Mouse (Mus musculus) neural tube, embryonic 12.5 days (tissue): Measurements from ENCODE around the gene Cttn. TPM values are rescaled to one million over a fixed set of nuclear protein-coding genes. Genes with fewer than 3 reads are reported as not detected.

Experiments used
- ATAC-seq: fragments of 200-750 bp; cut with Nextera tagmentation; 2 replicates; pipeline ENCODE4 v1.8.0; 2017; ENCODE audit warnings: low read depth, mild to moderate bottlenecking, moderate TSS enrichment, moderate library complexity; ENCODE audit not compliant: low FRiP score
- H3K27ac ChIP-seq: fragments of 300-500 bp; sonication (generic); 2 replicates; pipeline ENCODE4 v1.5.1; 2016
- H3K27me3 ChIP-seq: fragments of 300-500 bp; sonication (generic); replicated peaks from 2 replicates; pipeline ENCODE4 v1.6.1; 2016; ENCODE audit warnings: mild to moderate bottlenecking
- H3K36me3 ChIP-seq: fragments of 300-500 bp; sonication (generic); 2 replicates; pipeline ENCODE4 v1.6.1; 2016; ENCODE audit warnings: mild to moderate bottlenecking
- H3K4me1 ChIP-seq: fragments of 300-500 bp; sonication (generic); 2 replicates; pipeline ENCODE4 v1.6.1; 2016
- H3K4me2 ChIP-seq: fragments of 300-500 bp; sonication (generic); replicated peaks from 2 replicates; pipeline ENCODE4 v1.6.1; 2016; ENCODE audit warnings: mild to moderate bottlenecking
- H3K4me3 ChIP-seq: fragments of 300-500 bp; sonication (generic); 2 replicates; pipeline ENCODE4 v1.5.1; 2016
- H3K9ac ChIP-seq: fragments of 300-500 bp; sonication (generic); 2 replicates; pipeline ENCODE4 v1.6.1; 2016; ENCODE audit warnings: mild to moderate bottlenecking
- H3K9me3 ChIP-seq: fragments of 300-500 bp; sonication (generic); 2 replicates; pipeline ENCODE4 v1.6.1; 2016; ENCODE audit warnings: mild to moderate bottlenecking
- WGBS: fragments of 180-500 bp; shearing (Covaris S2); methylation state at CpG from one replicate; pipeline ENCODE4 v1.1.7; 2016; 5-methylcytosine and 5-hydroxymethylcytosine counted together
- polyA plus RNA-seq: library from polyadenylated mRNA; unstranded; fragments of >200 nt; fragmentation: Nextera tagmentation; extraction: Ambion mirVana; gene quantifications from 2 replicates; pipeline ENCODE4 v1.2.1, GENCODE M21; 2016

Cttn gene
- polyA plus RNA-seq, 1 experiment from 2014 or later = 191 TPM

DNA sequence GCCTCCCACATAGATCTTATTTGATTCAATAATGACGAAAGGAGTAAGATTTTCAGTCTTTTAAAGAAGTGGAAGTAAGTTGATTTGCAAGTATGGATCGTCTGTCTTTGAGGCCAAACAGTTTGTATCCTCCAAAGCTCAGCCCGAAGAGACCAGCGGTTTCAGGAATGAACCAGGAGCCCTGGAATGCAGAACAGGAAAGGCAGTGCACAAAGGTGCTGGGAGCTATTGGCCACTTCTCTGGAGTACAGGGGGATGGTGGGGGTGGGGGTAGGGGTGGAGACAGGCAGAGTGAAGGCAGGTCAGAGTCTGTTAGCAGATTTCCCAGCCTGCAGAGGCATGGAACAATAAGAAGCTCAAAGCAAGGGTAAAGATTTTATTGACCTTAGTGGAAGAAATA, 2.7 kb upstream of the Cttn start:
- peaks cover 11% of the 10 kb centered on the region for H3K4me1 ChIP-seq
- ATAC-seq = no peak
- H3K4me2 ChIP-seq = no peak overlapping the region
- peaks cover 17% of the 10 kb centered on the region for H3K36me3 ChIP-seq
- H3K9me3 ChIP-seq = no peaks in the 10 kb centered on the region
- H3K9ac ChIP-seq = no peak overlapping the region
- H3K27ac ChIP-seq = no peak overlapping the region
- 78% methylated on average over 4 of the region's 4 CpGs for WGBS
- H3K4me3 ChIP-seq = no peak overlapping the region
- no peaks in the 10 kb centered on the region for H3K27me3 ChIP-seq

DNA sequence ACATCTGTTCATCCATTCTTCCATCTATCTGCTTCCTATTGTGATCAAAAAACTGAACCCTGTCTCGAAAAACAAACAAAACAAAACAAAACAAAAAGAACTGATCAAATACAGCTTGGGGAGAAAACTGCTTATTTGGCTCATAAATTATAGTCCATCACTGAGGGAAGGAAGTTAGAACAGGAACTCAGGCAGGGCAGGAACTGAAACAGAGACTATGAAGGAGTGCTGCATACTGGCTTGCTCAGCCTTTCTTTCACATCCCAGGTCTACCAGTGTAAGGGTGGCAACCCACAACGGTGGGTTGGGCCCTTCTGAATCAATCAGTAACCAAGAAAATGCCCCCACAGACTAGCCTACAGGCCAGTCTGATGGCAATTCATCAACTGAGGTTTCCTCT, 294 bp upstream of the Cttn start:
- Histone ChIP-seq H3K4me1 (peaks cover 11% of the 10 kb centered on the region), H3K4me2 (peak overlapping the region; percentile 92), H3K9me3 (no peaks in the 10 kb centered on the region), H3K9ac (peak overlapping the region; percentile 95), H3K27me3 (no peaks in the 10 kb centered on the region), H3K27ac (0 out of 2 replicates have a peak overlapping the region, but pooled peaks have one; percentile 3), H3K36me3 (peaks cover 3% of the 10 kb centered on the region; the same call in 1 of the 2 replicates), H3K4me3 (peak overlapping the region; percentile 94)
- 90% methylated on average over 2 of the region's 2 CpGs for WGBS
- ATAC-seq = no peak

DNA sequence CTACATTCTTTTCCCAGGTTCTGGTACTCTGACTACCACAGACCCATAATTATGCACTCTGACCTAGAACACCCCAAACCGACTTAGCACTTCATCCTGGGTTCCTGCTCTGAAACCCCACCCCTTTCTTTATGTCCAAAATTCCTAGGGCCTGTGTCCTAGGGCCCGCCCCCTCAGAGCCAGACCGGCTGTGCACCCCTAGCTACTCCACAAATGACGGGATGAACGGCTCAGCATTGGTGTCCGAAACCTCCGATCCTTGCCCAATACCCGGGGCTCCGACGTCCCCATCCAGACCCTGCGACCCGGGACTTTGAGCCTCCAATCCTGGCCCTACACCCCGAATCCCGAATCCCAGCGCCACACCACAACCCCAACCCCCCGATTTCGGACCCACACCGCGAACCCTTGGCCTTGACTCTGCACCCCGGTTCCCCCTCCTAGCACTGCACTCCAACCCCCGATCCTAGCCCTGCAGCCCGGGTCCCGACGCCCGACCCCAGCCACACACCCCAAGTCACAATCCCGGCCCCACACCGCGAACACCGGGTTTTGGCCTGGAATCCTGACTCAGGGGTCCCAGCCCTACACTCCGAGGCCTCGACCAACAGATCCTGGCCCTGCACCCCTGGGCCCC, 783 bp downstream of the Cttn start:
- Histone ChIP-seq H3K9ac (peak overlapping the region; percentile 95), H3K4me2 (peak overlapping the region; percentile 92), H3K4me1 (peaks cover 11% of the 10 kb centered on the region), H3K9me3 (no peaks in the 10 kb centered on the region), H3K36me3 (peaks cover 10% of the 10 kb centered on the region), H3K4me3 (peak overlapping the region; percentile 94), H3K27ac (peak overlapping the region; percentile 53; the same call in 1 of the 2 replicates), H3K27me3 (no peaks in the 10 kb centered on the region)
- ATAC-seq = peak; percentile 48
- 2% methylated on average over 31 of the region's 31 CpGs for WGBS

DNA sequence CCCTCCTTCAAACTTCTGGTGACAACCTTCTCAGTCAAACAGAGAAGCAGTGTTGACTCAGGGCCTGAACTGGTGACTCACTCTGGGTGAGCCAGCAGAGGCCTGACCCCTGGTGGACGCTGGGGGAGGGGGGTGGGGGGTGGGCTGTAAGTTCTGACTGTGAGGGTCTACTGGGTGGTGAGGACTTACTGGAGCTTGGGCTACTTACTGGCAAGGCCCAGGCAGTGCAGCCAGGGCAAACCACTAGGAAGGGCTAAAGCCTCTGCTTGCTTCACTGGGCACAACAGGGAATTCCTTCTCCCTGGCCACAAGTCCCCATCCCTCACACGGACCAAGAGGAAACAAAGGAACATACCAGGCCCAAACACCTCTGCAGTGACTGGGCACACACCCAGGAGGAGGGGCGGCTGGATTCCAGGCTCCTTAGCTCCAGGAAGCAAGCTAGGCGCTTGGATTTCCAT, 1.6 kb downstream of the Cttn start:
- Histone ChIP-seq H3K9ac (peak overlapping the region; percentile 95), H3K4me1 (peaks cover 11% of the 10 kb centered on the region), H3K27me3 (no peaks in the 10 kb centered on the region), H3K9me3 (no peaks in the 10 kb centered on the region), H3K27ac (no peak overlapping the region), H3K4me2 (peak overlapping the region; percentile 92), H3K36me3 (peaks cover 18% of the 10 kb centered on the region), H3K4me3 (peak overlapping the region; percentile 94)
- 23% methylated on average over 4 of the region's 4 CpGs for WGBS
- ATAC-seq = no peak

DNA sequence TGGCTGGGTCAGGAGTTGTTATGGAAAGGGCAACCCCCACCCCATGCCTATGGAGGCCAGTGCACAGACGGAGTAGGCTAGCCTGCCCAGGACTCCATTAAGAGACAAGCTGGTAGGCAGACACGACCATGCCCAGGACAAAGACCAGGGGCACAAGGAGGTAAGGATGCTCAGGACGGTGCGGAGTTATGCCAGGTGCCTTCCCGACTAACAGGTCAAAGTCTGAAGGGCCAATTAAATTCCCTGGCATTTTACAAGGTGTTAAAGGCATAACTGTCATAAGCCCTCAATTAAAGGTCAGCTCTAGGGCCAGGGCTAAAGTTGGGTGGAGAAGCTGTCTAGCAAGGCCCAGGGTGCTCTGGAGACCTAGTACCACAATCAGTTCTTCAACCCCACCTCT, 2.1 kb downstream of the Cttn start:
- Histone ChIP-seq H3K9ac (peak overlapping the region; percentile 95; the same call in 1 of the 2 replicates), H3K4me3 (no peak overlapping the region), H3K27ac (no peak overlapping the region), H3K36me3 (peaks cover 21% of the 10 kb centered on the region), H3K4me1 (peaks cover 11% of the 10 kb centered on the region), H3K27me3 (no peaks in the 10 kb centered on the region), H3K4me2 (peak overlapping the region; percentile 92), H3K9me3 (no peaks in the 10 kb centered on the region)
- ATAC-seq = no peak
- 90% methylated on average over 5 of the region's 5 CpGs for WGBS

DNA sequence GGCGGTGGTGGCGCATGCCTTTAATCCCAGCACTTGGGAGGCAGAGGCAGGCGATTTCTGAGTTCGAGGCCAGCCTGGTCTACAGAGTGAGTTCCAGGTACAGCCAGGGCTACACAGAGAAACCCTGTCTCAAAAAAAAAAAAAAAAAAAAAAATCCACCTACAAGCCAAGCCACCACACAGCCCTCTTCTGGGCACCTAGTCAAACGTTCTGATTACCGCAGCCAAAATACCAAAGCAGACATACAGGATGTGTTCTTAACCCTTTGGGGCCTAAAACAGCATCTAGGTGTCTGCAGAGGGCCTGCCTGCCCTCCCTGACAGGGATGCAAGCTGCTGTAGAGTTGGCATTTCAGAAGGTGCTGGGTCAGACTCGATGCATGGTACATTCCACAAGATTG, 8.2 kb downstream of the Cttn start:
- ATAC-seq = no peak
- H3K27me3 ChIP-seq = no peaks in the 10 kb centered on the region
- H3K9ac ChIP-seq = no peak overlapping the region
- 95% methylated on average over 7 of the region's 7 CpGs for WGBS
- H3K4me2 ChIP-seq = no peak overlapping the region
- H3K4me1 ChIP-seq = no peaks in the 10 kb centered on the region
- H3K36me3 ChIP-seq = peaks cover 82% of the 10 kb centered on the region
- no peak overlapping the region for H3K4me3 ChIP-seq
- no peak overlapping the region for H3K27ac ChIP-seq
- H3K9me3 ChIP-seq = no peaks in the 10 kb centered on the region

DNA sequence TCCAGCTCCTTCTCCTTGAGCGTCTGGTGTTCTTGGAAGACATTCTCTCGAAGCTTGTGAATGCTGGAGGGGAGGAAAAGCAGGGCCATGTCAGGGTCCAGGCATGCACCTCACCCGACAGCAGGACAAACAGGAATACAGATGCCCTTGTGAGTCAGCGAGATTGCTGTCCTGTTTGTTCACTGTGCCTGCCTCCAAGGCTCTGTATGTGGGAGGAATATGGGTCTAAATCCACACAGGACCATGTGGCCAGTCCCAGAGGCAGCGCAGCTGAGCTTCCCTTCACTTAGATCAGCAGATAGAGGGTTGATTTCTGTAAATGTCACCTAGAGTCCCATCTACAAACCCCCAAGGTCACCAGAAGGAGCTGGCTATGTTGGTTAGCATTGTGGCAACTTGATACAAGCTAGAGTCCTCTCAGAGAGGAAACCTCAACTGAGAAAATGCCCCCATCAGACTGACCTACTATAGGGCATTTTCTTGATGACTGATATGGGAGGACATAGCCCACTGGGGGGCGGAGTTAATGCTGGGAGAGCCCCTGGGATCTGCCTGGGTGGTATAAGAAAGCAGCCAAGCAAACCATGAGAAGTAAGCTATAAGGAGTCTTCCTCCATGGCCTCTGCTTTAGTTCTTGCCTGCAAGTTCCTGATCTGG, 9.4 kb downstream of the Cttn start:
- 93% methylated on average over 6 of the region's 6 CpGs for WGBS
- Histone ChIP-seq H3K4me1 (no peaks in the 10 kb centered on the region), H3K9me3 (no peaks in the 10 kb centered on the region), H3K9ac (no peak overlapping the region), H3K4me3 (no peak overlapping the region), H3K4me2 (no peak overlapping the region), H3K36me3 (peaks cover 94% of the 10 kb centered on the region), H3K27ac (no peak overlapping the region), H3K27me3 (no peaks in the 10 kb centered on the region)
- ATAC-seq = no peak

DNA sequence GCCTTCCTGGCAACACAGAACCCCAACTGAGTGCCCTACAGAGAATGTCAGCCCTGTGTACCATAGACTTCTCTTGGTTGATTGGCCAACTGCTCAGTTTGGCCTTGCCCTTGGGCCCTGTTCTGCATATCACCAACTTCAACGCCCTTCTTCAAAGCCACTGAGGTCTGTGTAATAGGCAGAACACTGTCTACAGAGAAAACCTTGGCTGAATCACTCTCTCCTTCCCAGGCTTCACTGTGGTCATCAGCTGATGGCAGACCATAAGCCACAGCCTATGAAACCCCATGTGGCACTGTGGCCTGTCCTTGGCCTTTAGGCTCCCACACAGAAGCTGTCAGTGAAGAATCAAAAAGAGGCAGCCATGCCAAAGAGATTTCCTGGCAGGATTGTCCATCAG, 11.9 kb downstream of the Cttn start:
- no peak for ATAC-seq
- Histone ChIP-seq H3K27ac (no peak overlapping the region), H3K9me3 (no peaks in the 10 kb centered on the region), H3K4me1 (no peaks in the 10 kb centered on the region), H3K4me2 (no peak overlapping the region), H3K27me3 (no peaks in the 10 kb centered on the region), H3K4me3 (no peak overlapping the region), H3K36me3 (peaks cover 99% of the 10 kb centered on the region), H3K9ac (no peak overlapping the region)
- WGBS = 97% methylated on average over 1 of the region's 1 CpGs

DNA sequence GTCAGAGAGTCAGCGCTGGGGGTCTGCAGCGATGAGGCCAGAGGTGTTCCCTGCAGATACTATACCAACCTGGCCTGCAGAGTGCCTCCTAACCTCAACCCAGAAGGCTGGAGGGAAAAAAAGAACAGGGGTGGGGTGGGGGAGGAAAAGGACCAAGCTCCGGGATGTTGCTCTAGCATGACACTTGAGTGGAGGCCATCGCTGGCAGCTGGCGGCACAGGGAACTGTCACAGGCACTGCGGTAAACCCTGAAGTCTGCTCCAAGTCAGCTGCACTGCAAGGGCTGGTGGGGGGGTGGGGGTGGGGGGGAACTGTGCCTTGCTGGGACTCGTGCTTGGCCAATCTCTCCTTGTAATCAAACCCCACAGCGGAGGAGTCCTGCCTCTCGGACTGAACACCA, 20.1 kb downstream of the Cttn start:
- H3K4me1 ChIP-seq = no peaks in the 10 kb centered on the region
- H3K9me3 ChIP-seq = no peaks in the 10 kb centered on the region
- no peaks in the 10 kb centered on the region for H3K27me3 ChIP-seq
- H3K27ac ChIP-seq = no peak overlapping the region
- no peak overlapping the region for H3K4me3 ChIP-seq
- H3K36me3 ChIP-seq = peaks cover 97% of the 10 kb centered on the region
- H3K9ac ChIP-seq = no peak overlapping the region
- no peak for ATAC-seq
- H3K4me2 ChIP-seq = no peak overlapping the region
- WGBS = 96% methylated on average over 9 of the region's 9 CpGs

DNA sequence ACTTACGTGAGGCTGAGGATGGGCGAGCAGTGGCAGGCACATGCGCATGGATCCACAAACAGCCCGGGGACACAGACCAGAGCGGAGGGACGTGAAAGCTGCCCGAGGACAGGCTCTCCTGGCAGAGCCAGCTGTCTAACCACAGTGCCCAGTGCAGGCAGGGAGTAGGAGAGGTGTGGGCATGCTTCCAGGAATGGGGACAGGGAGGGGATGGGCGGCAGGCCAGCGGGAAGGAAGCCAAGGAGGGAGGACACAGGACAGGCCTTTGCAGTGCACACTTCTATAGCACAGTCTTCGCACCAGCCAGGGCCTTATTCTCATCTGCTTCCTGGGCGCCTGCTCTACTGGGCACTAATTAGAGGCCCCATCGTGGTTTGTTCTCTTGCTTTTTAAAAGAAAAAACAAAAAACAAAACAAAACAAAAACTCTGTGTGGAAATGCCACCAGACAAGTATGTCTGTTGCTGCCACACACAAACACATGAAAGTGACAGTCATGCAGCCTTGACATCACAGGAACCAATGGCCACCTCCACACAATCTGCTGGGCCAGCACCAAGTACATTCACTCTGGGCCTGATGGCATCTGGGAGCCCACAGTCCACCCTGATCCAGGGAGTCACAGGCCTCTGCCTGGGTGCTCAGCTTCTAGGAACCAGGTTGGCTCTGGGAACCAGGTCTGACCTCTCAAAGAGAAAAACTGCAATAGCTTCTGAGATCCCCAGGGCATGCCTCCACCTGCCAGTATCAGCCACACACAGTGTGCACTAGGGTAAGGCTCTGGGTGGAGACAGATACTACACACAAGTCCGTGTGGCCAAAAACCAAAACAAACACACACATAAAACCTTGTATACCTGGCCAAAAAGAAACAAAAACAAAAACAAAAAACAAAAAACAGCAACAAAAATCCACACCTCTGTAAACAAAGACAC, 20.9 kb downstream of the Cttn start:
- H3K4me1 ChIP-seq = no peaks in the 10 kb centered on the region
- no peaks in the 10 kb centered on the region for H3K27me3 ChIP-seq
- H3K9ac ChIP-seq = no peak overlapping the region
- no peak overlapping the region for H3K27ac ChIP-seq
- peaks cover 97% of the 10 kb centered on the region for H3K36me3 ChIP-seq
- ATAC-seq = no peak; the same call in 1 of the 2 replicates
- H3K9me3 ChIP-seq = no peaks in the 10 kb centered on the region
- no peak overlapping the region for H3K4me3 ChIP-seq
- no peak overlapping the region for H3K4me2 ChIP-seq
- WGBS = 96% methylated on average over 13 of the region's 13 CpGs

DNA sequence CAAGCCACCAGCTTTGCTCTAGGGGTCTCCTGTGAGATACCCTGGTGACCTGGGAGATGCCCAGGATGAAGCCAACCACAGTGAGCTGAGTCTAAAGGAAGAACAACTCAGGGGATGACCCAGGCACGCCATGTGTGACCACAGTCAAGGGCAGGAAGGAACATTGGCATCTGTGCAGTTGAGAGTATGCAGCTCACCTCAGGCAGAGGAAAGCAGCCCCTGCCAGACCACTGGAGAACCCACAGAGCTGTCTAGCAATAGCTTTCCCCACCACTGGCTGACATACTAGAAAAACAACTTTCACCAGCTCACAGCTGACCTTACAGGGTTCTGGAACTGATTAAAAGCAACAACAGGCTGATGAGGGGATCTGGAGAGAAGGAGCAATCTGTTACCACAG, 22.6 kb downstream of the Cttn start:
- H3K4me3 ChIP-seq = no peak overlapping the region
- no peaks in the 10 kb centered on the region for H3K27me3 ChIP-seq
- no peaks in the 10 kb centered on the region for H3K9me3 ChIP-seq
- H3K36me3 ChIP-seq = peaks cover 89% of the 10 kb centered on the region
- no peaks in the 10 kb centered on the region for H3K4me1 ChIP-seq
- 79% methylated on average over 1 of the region's 1 CpGs for WGBS
- H3K4me2 ChIP-seq = no peak overlapping the region
- no peak overlapping the region for H3K27ac ChIP-seq
- H3K9ac ChIP-seq = no peak overlapping the region
- no peak for ATAC-seq

DNA sequence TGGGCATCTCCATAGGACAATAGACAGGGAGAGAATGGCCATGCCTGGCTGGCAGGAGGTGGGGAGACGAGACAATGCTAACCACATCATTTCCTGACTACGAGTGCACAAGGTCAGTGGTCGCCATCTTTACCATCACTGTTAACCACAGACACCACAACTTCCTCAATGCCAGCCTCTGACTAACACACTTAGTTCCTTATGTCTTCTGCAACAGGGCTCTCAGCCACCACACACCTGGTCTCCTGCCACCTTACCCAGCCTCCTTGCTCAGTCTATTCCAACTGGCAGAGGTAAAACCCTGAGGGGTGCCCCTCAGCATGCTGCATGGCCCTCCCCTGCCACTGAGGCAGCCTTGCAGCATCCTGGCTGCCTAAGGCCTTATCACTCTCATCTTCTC, 23.7 kb downstream of the Cttn start:
- 86% methylated on average over 3 of the region's 3 CpGs for WGBS
- no peaks in the 10 kb centered on the region for H3K4me1 ChIP-seq
- ATAC-seq = no peak

More for the DNA sequence above, 23.7 kb downstream of the Cttn start:
- no peak overlapping the region for H3K27ac ChIP-seq
- no peaks in the 10 kb centered on the region for H3K9me3 ChIP-seq
- no peak overlapping the region for H3K9ac ChIP-seq
- no peak overlapping the region for H3K4me3 ChIP-seq
- H3K27me3 ChIP-seq = no peaks in the 10 kb centered on the region
- H3K36me3 ChIP-seq = peaks cover 86% of the 10 kb centered on the region
- H3K4me2 ChIP-seq = no peak overlapping the region
